Mouse (Mus musculus) embryonic stem cell, embryonic (primary cell): ENCODE measurements around the gene S1pr2.

Experiments used
- CTCF ChIA-PET, 4 experiments: fragments of 300-600 bp in 2 of 4; fragments of 350-600 bp in 2 of 4; sonication (Branson Sonifier 250); formaldehyde crosslinking; loops; one replicate each; lab custom pipeline; 2022; ENCODE audit warnings: inconsistent platforms in 2 of 4; lab: Charles Lee
- POLR2A ChIA-PET, 4 experiments: fragments of 300-600 bp in 2 of 4; fragments of 350-600 bp in 2 of 4; sonication (Branson Sonifier 250); formaldehyde crosslinking; loops; one replicate each; lab custom pipeline; 2022; ENCODE audit warnings: antibody characterized with exemption in 4 of 4, inconsistent platforms in 1 of 4; lab: Charles Lee

The S1pr2 gene

DNA sequence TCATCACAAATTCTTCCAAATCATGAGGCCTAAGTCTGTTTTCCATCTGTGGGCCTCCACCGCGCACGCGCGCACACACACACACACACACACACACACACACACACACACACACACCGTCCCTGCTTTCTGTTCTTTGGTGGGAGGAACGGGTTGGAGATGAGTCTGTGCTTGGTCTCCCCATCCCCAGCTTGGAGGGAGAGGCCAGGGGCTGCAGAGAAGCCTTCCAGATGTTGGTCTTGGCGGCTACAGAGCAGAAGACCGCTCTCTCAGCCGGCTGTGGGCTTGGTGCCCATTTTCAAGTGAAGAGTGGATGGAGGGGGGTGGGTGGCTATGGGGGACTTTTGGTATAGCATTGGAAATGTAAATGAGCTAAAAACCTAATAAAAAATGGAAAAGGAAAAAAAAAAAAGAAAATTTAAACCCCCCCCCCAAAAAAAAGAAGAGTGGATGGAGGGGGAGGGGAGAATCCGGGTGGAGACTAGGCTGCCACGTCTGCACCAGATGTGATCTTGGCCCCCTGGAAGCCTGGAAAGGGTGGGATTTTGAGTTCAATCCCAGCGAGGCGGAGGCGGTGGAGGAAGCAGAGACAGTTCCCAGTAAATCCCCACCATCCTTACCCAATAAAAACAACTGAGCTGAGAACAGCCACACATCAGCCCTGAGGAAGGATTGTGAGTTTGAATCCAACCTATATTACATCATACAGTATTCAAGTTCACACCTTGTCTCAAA, 10.5 kb upstream of the S1pr2 start:
- ChIA-PET POLR2A (interaction anchor here (0.6 to 22.4 kb wide), 22 partner anchors 9 to 345 kb away, joined by 3 to 411 read pairs (median 4); partner anchors contain the start of genes Mrpl4 (in 2 of the 4), S1pr2 (in 2 of the 4), Dnmt1 (in 1 of the 4) and Eif3g (in 1 of the 4)), CTCF (interaction anchor here in 3 of 4 experiments (0.6 to 1.7 kb wide), 6 partner anchors 14 to 174 kb away, joined by 3 to 7 read pairs (median 3); no protein-coding TSS in a partner anchor)

- ChIA-PET POLR2A (interaction anchor here in 3 of 4 experiments (0.6 to 22.4 kb wide), 26 partner anchors 9 to 241 kb away, joined by 3 to 411 read pairs (median 4); partner anchors contain the start of genes Dnmt1 (in 2 of the 3), Gm38431 (in 2 of the 3), Icam1 (in 2 of the 3) and Raver1 (in 2 of the 3)), CTCF (interaction anchor here in 1 of 4 experiments (0.8 kb wide), 1 partner anchor 11 kb away, joined by 3 read pairs; no protein-coding TSS in a partner anchor)
These were observed 6.6 kb upstream of the S1pr2 start for GRCm38 (mm10) chr9:20983169-20983568.

GRCm38 (mm10) chr9:20982171-20982570, 5.6 kb upstream of the S1pr2 start:
- CTCF ChIA-PET, result interaction anchor here in 1 of 4 experiments (0.6 kb wide), 1 partner anchor 187 kb away, joined by 3 read pairs; no protein-coding TSS in a partner anchor
- POLR2A ChIA-PET, result interaction anchor here in 3 of 4 experiments (0.6 to 22.4 kb wide), 28 partner anchors 8 to 339 kb away, joined by 3 to 411 read pairs (median 4); partner anchors contain the start of genes Dnmt1 (in 2 of the 3), Icam1 (in 2 of the 3), Mrpl4 (in 2 of the 3) and Ppan (in 2 of the 3)

DNA sequence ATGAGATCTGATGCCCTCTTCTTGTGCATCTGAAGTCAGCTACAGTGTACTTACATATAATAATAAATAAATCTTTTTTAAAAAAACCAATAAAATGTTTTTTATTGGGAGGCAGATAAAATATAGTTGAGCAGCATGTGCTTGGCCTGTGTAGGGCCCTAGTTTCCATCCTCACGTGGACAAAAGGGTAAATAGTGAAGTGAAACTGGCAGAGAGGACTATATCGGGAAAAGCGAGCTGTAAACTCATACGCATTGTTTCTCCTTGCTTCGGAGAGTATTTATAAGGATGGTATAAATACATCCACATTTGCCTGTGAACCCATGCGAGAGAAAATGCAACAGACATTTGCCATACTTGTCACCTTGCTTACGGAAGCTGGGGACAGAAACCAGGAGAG, 3.2 kb upstream of the S1pr2 start:
- ChIA-PET POLR2A (interaction anchor here (0.6 to 22.4 kb wide), 41 partner anchors 9 to 511 kb away, joined by 3 to 411 read pairs (median 7); partner anchors contain the start of genes Icam1 (in 3 of the 4), Dnmt1 (in 2 of the 4), Angptl6 (in 1 of the 4) and Eif3g (in 1 of the 4)), CTCF (interaction anchor here in 2 of 4 experiments (0.9 to 1.4 kb wide), 5 partner anchors 16 to 328 kb away, joined by 3 to 4 read pairs (median 3); partner anchors contain the start of genes Eif3g (in 1 of the 2) and Pin1 (in 1 of the 2))

DNA sequence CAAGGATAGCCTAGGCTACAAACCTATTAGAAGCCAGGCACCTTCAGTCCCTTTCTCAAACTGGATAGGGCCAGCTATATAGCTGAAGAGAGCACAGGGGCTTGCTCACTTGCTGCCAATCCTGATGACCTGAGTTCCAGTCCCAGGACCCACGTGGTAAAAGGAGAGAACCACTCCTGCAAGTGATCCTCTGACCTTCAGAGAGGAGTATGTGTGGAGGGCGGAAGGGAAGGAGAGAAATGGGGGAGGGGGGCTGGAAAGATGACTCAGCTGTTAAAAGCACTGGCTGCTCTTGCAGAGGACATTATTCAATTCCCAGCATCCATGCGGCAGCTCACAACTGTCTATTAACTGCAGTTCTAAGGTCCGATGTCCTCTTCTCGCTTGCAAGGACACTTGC, 2.6 kb upstream of the S1pr2 start:
- CTCF ChIA-PET, result interaction anchor here in 3 of 4 experiments (0.6 to 1.6 kb wide), 14 partner anchors 16 to 369 kb away, joined by 3 to 6 read pairs (median 3); partner anchors contain the start of genes Eif3g (in 1 of the 3), Pin1 (in 1 of the 3) and Ubl5 (in 1 of the 3)
- POLR2A ChIA-PET, result interaction anchor here (0.6 to 22.4 kb wide), 74 partner anchors 8 to 458 kb away, joined by 3 to 411 read pairs (median 5); partner anchors contain the start of genes Icam1 (in 3 of the 4), Mrpl4 (in 3 of the 4), Dnmt1 (in 2 of the 4) and Eif3g (in 2 of the 4)

DNA sequence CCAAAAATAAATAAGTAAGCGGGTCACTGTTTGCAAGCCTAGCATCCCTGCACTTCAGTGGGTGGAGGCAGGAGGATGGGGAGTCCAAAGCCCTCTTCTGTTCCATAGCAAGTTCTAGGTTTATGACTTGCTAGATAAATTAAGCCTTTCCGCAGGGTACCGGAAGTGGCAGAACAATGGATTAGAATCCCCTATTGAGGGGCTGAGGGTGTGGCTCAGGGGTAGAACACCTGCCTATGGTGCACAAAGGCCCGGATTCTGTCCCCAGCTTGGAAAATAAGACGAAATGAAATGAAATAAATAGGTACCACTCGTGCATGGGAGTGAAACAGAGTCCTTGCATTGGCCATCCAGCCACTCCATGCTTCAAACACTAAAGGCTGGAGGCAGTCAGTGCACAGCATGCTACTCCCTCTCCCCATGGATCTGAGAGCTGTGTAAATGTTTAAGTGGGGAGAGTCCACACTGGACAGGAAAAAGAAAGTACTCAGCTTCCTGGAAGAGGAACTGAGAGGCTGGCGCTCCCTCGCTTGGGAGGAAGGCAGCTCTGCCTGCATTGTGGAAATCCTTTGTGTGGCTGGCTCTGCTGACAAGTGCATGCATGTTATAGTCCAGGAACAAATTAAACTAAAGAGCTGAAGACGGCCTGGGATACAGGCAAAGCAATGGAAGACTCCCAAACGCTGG, 2.0 kb upstream of the S1pr2 start:
- POLR2A ChIA-PET, result interaction anchor here (0.5 to 22.4 kb wide), 76 partner anchors 8 to 458 kb away, joined by 3 to 411 read pairs (median 5); partner anchors contain the start of genes Eif3g (in 3 of the 4), Icam1 (in 3 of the 4), Mrpl4 (in 3 of the 4) and Dnmt1 (in 2 of the 4)
- CTCF ChIA-PET, result interaction anchor here in 3 of 4 experiments (0.6 to 1.6 kb wide), 13 partner anchors 17 to 368 kb away, joined by 3 to 6 read pairs (median 3); partner anchors contain the start of genes Eif3g (in 1 of the 3), Pin1 (in 1 of the 3) and Ubl5 (in 1 of the 3)

DNA sequence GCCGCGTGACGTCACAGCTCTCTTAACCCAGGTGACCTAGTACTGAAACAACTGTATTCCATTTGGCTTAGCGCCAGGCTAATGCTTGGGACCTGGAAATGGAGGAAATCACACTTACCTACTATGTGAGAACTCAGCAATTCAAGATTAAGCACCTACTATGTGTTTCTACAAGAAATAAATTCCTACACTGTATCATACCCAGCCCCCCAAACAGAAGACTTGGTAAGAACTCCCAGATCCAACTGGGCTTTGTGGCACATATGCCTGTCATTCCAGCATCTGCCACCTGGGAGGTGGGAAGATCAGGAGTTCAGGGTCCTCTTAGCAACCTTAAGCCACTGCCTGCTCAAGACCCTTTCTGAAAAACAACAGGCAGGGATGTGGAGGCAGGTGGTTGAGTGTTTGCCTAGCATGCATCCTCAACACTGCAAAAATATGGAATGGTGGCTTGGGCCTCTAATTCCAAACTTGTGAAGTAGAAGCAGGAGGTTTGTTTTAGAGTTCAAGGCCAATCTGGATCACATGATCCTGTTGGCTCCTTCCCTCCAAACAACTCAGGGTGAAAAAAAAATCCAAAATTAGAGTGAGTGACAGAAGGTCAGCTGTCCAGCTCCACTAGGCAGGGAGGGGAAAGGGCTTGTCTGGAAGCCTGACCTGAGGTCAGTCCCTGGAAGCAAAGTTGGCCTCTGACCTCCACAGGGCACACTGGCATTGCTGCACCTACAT, 544 bp upstream of the S1pr2 start:
- ChIA-PET CTCF (interaction anchor here in 2 of 4 experiments (0.7 to 1.4 kb wide), 5 partner anchors 18 to 88 kb away, joined by 3 to 11 read pairs (median 3); partner anchors contain the start of genes Dnmt1 (in 1 of the 2), Eif3g (in 1 of the 2) and Icam4 (in 1 of the 2)), POLR2A (interaction anchor here in 3 of 4 experiments (0.8 to 22.4 kb wide), 27 partner anchors 12 to 314 kb away, joined by 3 to 411 read pairs (median 8); partner anchors contain the start of genes Mrpl4 (in 3 of the 3), Gm38431 (in 2 of the 3), Icam1 (in 2 of the 3) and Raver1 (in 2 of the 3))

DNA sequence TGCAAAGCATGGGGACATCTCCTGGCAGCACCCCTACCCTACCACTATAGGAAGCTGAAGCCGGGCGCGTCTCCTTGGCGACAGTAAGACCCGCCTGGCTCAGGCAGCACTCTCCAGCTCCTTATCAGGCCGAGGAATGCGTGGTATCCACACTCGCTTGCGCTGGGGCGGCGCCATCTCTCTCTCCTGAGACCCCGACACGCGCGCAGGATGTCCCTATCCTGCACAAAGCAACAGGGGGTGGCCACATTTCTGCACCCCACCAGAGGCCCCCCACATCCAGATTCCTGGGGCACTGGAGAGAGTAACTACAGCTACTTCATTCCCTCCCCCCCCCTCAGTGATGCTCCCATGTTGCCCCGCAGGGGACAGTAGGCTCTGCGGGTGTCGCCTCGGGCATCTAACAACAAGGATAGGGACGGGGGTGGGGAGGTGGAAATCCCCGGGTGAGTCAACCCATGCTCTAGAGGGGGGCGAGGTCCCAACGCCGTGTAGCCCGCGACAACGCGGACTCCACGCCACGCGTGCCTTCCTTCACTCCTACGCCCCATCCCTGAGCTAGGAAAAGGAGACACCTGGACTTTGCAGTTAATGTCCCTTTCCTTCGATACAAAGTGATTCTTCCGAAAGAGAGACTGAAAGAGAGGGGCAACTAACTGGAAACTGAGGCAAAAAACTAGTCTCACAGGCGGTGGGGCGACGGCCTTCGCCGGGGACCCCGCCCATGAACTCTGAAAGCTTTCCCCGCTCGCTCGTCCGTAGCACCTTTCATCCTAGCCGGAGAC, 958 bp downstream of the S1pr2 start:
- ChIA-PET POLR2A (interaction anchor here (0.6 to 22.4 kb wide), 72 partner anchors 9 to 1190 kb away, joined by 3 to 411 read pairs (median 4); partner anchors contain the start of genes Eif3g (in 3 of the 4), Gm38431 (in 3 of the 4), Icam1 (in 3 of the 4) and Mrpl4 (in 3 of the 4)), CTCF (interaction anchor here in 2 of 4 experiments (0.6 to 2.1 kb wide), 12 partner anchors 10 to 245 kb away, joined by 3 to 11 read pairs (median 4); partner anchors contain the start of genes Dnmt1 (in 1 of the 2), Eif3g (in 1 of the 2) and Icam4 (in 1 of the 2))

- POLR2A ChIA-PET, result interaction anchor here (0.7 to 22.4 kb wide), 20 partner anchors 10 to 96 kb away, joined by 3 to 411 read pairs (median 13); partner anchors contain the start of genes Angptl6 (in 1 of the 4), Dnmt1 (in 1 of the 4), Eif3g (in 1 of the 4) and Icam1 (in 1 of the 4)
- CTCF ChIA-PET, result no interaction called here
These were observed 2.9 kb downstream of the S1pr2 start for GRCm38 (mm10) chr9:20973682-20974075.

DNA sequence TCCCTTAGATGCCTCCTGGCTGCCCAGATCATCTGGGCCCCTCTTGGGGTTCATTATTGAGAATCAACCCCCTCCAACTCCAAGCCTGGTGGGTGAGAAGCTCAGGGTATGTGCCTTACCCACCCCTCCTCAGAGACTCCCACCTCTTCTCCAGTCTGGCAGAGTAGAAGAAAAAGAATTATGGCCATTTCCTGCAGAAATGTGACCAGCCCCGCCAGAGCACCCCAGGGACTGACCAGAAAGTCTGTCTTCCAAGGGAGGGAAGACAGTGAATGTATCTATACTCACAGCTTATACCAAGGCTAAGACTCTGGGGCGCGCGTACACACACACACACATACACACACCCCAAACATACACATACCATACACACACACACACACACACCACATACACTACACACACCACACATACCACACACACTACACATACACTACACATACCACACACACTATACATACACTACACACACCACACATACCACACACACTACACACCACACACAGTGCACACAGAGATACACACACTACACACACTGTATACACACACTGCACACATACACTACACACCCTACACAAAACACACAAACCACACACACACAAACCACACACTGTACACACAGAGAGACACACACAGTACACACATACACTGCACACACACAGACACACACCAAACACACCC, 3.4 kb downstream of the S1pr2 start:
- ChIA-PET CTCF (interaction anchor here in 2 of 4 experiments (1.0 to 1.8 kb wide), 6 partner anchors 16 to 216 kb away, joined by 3 to 6 read pairs (median 4); partner anchors contain the start of gene Eif3g (in 2 of the 2)), POLR2A (interaction anchor here (0.6 to 22.4 kb wide), 38 partner anchors 9 to 165 kb away, joined by 3 to 411 read pairs (median 5); partner anchors contain the start of genes Icam1 (in 2 of the 4), Mrpl4 (in 2 of the 4), Eif3g (in 1 of the 4) and Gm38431 (in 1 of the 4))

GRCm38 (mm10) chr9:20972141-20972992, 4.2 kb downstream of the S1pr2 start:
- ChIA-PET CTCF (interaction anchor here in 3 of 4 experiments (0.5 to 1.8 kb wide), 12 partner anchors 11 to 215 kb away, joined by 3 to 6 read pairs (median 4); partner anchors contain the start of gene Eif3g (in 2 of the 3)), POLR2A (interaction anchor here in 3 of 4 experiments (0.6 to 22.4 kb wide), 42 partner anchors 9 to 166 kb away, joined by 3 to 411 read pairs (median 4); partner anchors contain the start of genes Gm38431 (in 2 of the 3), Icam1 (in 2 of the 3), Mrpl4 (in 2 of the 3) and Raver1 (in 2 of the 3))

DNA sequence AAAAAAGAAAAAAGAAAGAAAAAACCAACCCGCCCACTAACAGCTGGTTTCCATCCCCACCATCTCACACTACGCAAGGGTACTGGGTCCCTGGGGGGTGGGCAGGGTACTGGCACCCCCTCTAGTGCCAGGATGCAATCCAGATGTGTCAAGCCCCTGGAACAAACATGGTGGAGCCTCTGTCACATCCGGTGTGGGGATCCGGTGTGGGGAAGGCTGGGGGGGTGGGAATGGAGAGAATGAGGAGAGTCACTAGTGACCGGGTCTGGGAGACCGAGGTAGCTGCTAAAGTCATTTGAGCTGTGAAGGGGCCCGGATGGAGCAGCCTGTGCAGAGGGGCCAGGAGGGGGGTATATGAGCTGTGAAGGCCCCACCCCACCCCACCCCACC, 4.8 kb downstream of the S1pr2 start:
- ChIA-PET CTCF (interaction anchor here in 3 of 4 experiments (0.5 to 1.8 kb wide), 8 partner anchors 12 to 201 kb away, joined by 3 to 6 read pairs (median 4); partner anchors contain the start of gene Eif3g (in 1 of the 3)), POLR2A (interaction anchor here in 3 of 4 experiments (0.7 to 22.4 kb wide), 29 partner anchors 11 to 121 kb away, joined by 3 to 411 read pairs (median 6); partner anchors contain the start of genes Gm38431 (in 2 of the 3), Icam1 (in 2 of the 3), Mrpl4 (in 2 of the 3) and Raver1 (in 2 of the 3))

DNA sequence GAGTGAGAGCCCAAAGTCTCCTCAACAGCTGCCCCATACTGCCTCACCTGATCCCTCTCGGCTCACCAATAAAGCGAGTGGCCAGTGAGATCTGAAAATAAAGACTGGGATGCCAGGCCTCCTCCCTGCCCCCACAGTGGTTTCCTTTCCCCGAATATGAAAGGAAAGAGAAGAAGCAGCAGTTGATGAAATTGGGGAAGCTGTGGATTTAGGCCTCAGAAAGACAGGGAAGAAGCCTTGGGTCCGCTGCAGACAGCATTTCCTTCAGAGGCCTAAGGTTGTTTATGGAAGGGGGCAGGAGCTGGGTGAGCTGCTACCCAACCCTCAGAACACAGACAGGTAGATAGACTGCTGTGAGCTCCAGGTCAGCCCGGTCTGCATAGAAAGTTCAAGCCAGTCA, 9.8 kb downstream of the S1pr2 start:
- ChIA-PET CTCF (interaction anchor here in 2 of 4 experiments (1.1 to 1.8 kb wide), 3 partner anchors 32 to 69 kb away, joined by 3 to 4 read pairs (median 4); partner anchors contain the start of gene Eif3g (in 2 of the 2)), POLR2A (interaction anchor here (0.5 to 22.4 kb wide), 24 partner anchors 8 to 809 kb away, joined by 3 to 411 read pairs (median 7); partner anchors contain the start of genes S1pr2 (in 2 of the 4), Gm38431 (in 1 of the 4), Icam1 (in 1 of the 4) and Mrpl4 (in 1 of the 4))
